Mouse (Mus musculus) heart, postnatal 0 days (tissue): ENCODE data around the gene Spem1. TPM values are rescaled to one million over a fixed set of nuclear protein-coding genes. Genes with fewer than 3 reads are reported as not detected.

Source experiments
- ATAC-seq: fragments of 200-750 bp; cut with Nextera tagmentation; 2 replicates; pipeline ENCODE4 v1.8.0; 2017; ENCODE audit warnings: low read depth, moderate number of reproducible peaks, moderate library complexity; ENCODE audit not compliant: insufficient read depth
- DNase-seq: peaks from one replicate; pipeline ENCODE4 v3.0.0-alpha.2; 2016; ENCODE audit warnings: low spot score
- H3K27ac ChIP-seq: fragments of 300-500 bp; sonication (generic); 2 replicates; pipeline ENCODE4 v1.5.1; 2014; ENCODE audit warnings: low read depth, mild to moderate bottlenecking
- H3K27me3 ChIP-seq: fragments of 300-500 bp; sonication (generic); 2 replicates; pipeline ENCODE4 v1.6.1; 2014; ENCODE audit warnings: low read length, mixed read lengths; ENCODE audit not compliant: control insufficient read depth, insufficient read depth
- H3K36me3 ChIP-seq: fragments of 300-500 bp; sonication (generic); replicated peaks from 2 replicates; pipeline ENCODE4 v1.6.1; 2014; ENCODE audit warnings: low read length, mixed read lengths; ENCODE audit not compliant: control insufficient read depth, insufficient read depth
- H3K4me1 ChIP-seq: fragments of 300-500 bp; sonication (generic); 2 replicates; pipeline ENCODE4 v1.6.1; 2014; ENCODE audit warnings: antibody characterized with exemption; ENCODE audit not compliant: control insufficient read depth, insufficient read depth
- H3K4me2 ChIP-seq: fragments of 300-500 bp; sonication (generic); 2 replicates; pipeline ENCODE4 v1.6.1; 2014; ENCODE audit warnings: low read depth, mild to moderate bottlenecking, low read length, moderate library complexity
- H3K4me3 ChIP-seq: fragments of 300-500 bp; sonication (generic); 2 replicates; pipeline ENCODE4 v1.5.1; 2014; ENCODE audit warnings: low read depth, low read length
- H3K9ac ChIP-seq: fragments of 300-500 bp; sonication (generic); replicated peaks from 2 replicates; pipeline ENCODE4 v1.6.1; 2014; ENCODE audit warnings: low read depth, low read length, mixed read lengths
- H3K9me3 ChIP-seq: fragments of 300-500 bp; sonication (generic); replicated peaks from 2 replicates; pipeline ENCODE4 v1.6.1; 2016; ENCODE audit warnings: low read length; ENCODE audit not compliant: control insufficient read depth
- CTCF ChIP-seq: IDR thresholded peaks from 2 replicates; pipeline ENCODE4 v1.5.1; 2016; ENCODE audit warnings: antibody characterized with exemption, control low read depth, low read depth
- EP300 ChIP-seq: IDR thresholded peaks from 2 replicates; pipeline ENCODE4 v1.6.1; 2016; ENCODE audit warnings: antibody characterized with exemption, low read depth
- WGBS: fragments of 180-500 bp; shearing (Covaris S2); extraction: QIAGEN DNeasy Blood & Tissue Kit; methylation state at CpG from one replicate; pipeline ENCODE4 v1.1.7; 2014; 5-methylcytosine and 5-hydroxymethylcytosine counted together
- polyA plus RNA-seq: library from polyadenylated mRNA; unstranded; fragments of >200 nt; fragmentation: Nextera tagmentation; extraction: Ambion mirVana; gene quantifications from 2 replicates; pipeline ENCODE4 v1.2.1, GENCODE M21; 2015
- total RNA-seq: library from RNA; depleted of rRNA; stranded (reverse); fragments of >200 nt; gene quantifications from 2 replicates; pipeline ENCODE4 v1.2.3, GENCODE M21; 2014; ENCODE audit warnings: low replicate concordance

The Spem1 gene
- total and polyA plus RNA-seq, 2 experiments from 2014 or later: not detected

- H3K36me3 ChIP-seq: no peaks in the 10 kb centered on the region
- DNase-seq (no peak), ATAC-seq (no peak)
- peak overlapping the region; percentile 70 for H3K9ac ChIP-seq
- H3K9me3 ChIP-seq: no peaks in the 10 kb centered on the region
- H3K4me3 ChIP-seq: peak overlapping the region; percentile 64
- TF ChIP-seq EP300 (no peak; the same call in 1 of the 2 replicates), CTCF (no peak)
- peaks cover 11% of the 10 kb centered on the region; the same call in 1 of the 2 replicates for H3K4me1 ChIP-seq
- peaks cover 33% of the 10 kb centered on the region for H3K27me3 ChIP-seq
- 2% methylated on average over 7 of the region's 7 CpGs for whole genome bisulfite sequencing
- H3K4me2 ChIP-seq: peak overlapping the region; percentile 83
- peak overlapping the region; percentile 82 for H3K27ac ChIP-seq
Measured at GRCm38 (mm10) chr11:69838714-69839104, 16.7 kb upstream of the Spem1 start.

DNA sequence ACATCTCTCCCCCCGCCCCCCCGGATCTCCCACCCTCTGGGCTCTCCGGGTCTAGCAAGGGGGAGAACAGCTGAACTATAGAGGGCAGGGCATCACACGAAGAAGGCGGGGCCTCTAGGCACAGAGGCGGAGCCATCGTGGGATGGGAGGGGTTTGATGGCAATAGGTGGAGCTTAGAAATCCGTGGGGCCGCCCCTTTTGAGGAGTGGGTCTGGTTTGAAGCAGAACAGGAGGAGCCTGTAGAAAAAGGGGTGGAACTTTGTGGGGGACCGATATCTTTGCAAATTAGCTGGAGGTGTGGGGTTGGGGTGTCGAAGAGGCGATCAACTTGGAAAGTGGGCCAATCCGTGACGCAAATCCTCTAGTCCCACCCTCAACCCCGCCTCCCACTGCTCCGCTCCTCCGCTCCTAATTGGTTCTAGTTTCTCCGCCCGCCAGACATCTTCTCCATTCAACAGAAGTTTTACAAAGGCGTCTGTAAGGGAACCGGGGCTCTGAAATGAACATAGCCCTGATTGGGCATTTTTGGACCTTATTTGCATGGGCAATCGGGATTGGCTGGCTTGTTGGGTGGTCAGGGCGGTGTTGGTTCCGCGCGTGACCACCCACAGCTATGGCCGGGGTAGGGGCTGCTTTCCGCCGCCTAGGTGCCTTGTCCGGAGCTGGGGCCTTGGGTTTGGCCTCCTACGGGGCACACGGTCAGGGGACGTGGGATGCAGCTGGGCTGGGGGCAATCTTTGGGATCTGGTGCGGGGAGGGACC is 16.2 kb upstream of the Spem1 start, which contains the start of gene Tmem256:
Tmem256 (plus strand) TSS at position 563 of the 762 bp plus-strand sequence.
- no peaks in the 10 kb centered on the region for H3K36me3 ChIP-seq
- H3K27ac ChIP-seq: peak within 1 kb of the TSS; percentile 82
- H3K4me2 ChIP-seq: peak within 1 kb of the TSS; percentile 83
- whole genome bisulfite sequencing: under 1% methylated on average over 34 of the region's 34 CpGs
- H3K9ac ChIP-seq: peak within 1 kb of the TSS; percentile 70
- no peaks in the 10 kb centered on the region for H3K9me3 ChIP-seq
- peaks cover 39% of the 10 kb centered on the region for H3K27me3 ChIP-seq
- H3K4me3 ChIP-seq: peak within 1 kb of the TSS; percentile 64
- ATAC-seq: peak; percentile 91
- peak; percentile 99 for DNase-seq
- TF ChIP-seq CTCF (0 out of 2 replicates have a peak, but pooled peaks have one; percentile 1), EP300 (peak; percentile 75)
- H3K4me1 ChIP-seq: peaks cover 11% of the 10 kb centered on the region; the same call in 1 of the 2 replicates

GRCm38 (mm10) chr11:69837604-69837951 is 15.6 kb upstream of the Spem1 start, which contains the start of gene Nlgn2:
Nlgn2 (minus strand) TSS chr11:69837784.
- Histone ChIP-seq H3K9me3 (no peaks in the 10 kb centered on the region), H3K27ac (peak within 1 kb of the TSS; percentile 82), H3K4me1 (peaks cover 11% of the 10 kb centered on the region; the same call in 1 of the 2 replicates), H3K4me2 (peak within 1 kb of the TSS; percentile 83), H3K4me3 (peak within 1 kb of the TSS; percentile 64), H3K9ac (peak within 1 kb of the TSS; percentile 70), H3K36me3 (no peaks in the 10 kb centered on the region), H3K27me3 (peaks cover 41% of the 10 kb centered on the region)
- under 1% methylated on average over 21 of the region's 32 CpGs for WGBS
- TF ChIP-seq CTCF (no peak; the same call in 1 of the 2 replicates), EP300 (no peak)
- DNase-seq (no peak), ATAC-seq (peak; percentile 65)

- Histone ChIP-seq H3K4me1 (peaks cover 11% of the 10 kb centered on the region; the same call in 1 of the 2 replicates), H3K9me3 (no peaks in the 10 kb centered on the region), H3K27ac (peak overlapping the region; percentile 47), H3K4me3 (peak overlapping the region; percentile 64), H3K27me3 (peaks cover 41% of the 10 kb centered on the region), H3K4me2 (peak overlapping the region; percentile 83), H3K36me3 (no peaks in the 10 kb centered on the region), H3K9ac (peak overlapping the region; percentile 56)
- ATAC-seq: no peak
- 3% methylated on average over 50 of the region's 52 CpGs for WGBS
- TF ChIP-seq CTCF (no peak), EP300 (no peak)
- DNase-seq: no peak
Measured at GRCm38 (mm10) chr11:69836703-69837576, 15.0 kb upstream of the Spem1 start.

- Histone ChIP-seq H3K4me1 (peaks cover 11% of the 10 kb centered on the region; the same call in 1 of the 2 replicates), H3K4me2 (no peak overlapping the region), H3K27ac (no peak overlapping the region), H3K4me3 (no peak overlapping the region), H3K36me3 (no peaks in the 10 kb centered on the region), H3K9ac (no peak overlapping the region), H3K9me3 (no peaks in the 10 kb centered on the region), H3K27me3 (peaks cover 41% of the 10 kb centered on the region)
- WGBS: 18% methylated on average over 4 of the region's 4 CpGs
- no peak for ATAC-seq
- DNase-seq: no peak
- TF ChIP-seq EP300: no peak
- no peak for TF ChIP-seq CTCF
Measured at GRCm38 (mm10) chr11:69835966-69836335, 14.0 kb upstream of the Spem1 start.
